Mouse (Mus musculus) right cerebral cortex, postnatal 10 days (tissue): ENCODE data around the gene Phf20.
A peak's percentile ranks its signal among the peaks of the same experiment; 100 is the strongest.

Experiments
- DNase-seq, 2 experiments: peaks; one replicate each; pipeline ENCODE4 v3.0.0; 2021; ENCODE audit warnings: low spot score in 2 of 2

Phf20 gene

GRCm38 (mm10) chr2:156196302-156197128 is at the start of gene Phf20:
TSS of gene Phf20 (plus strand) at chr2:156196466.
- peak; percentile 98 for DNase-seq

DNA sequence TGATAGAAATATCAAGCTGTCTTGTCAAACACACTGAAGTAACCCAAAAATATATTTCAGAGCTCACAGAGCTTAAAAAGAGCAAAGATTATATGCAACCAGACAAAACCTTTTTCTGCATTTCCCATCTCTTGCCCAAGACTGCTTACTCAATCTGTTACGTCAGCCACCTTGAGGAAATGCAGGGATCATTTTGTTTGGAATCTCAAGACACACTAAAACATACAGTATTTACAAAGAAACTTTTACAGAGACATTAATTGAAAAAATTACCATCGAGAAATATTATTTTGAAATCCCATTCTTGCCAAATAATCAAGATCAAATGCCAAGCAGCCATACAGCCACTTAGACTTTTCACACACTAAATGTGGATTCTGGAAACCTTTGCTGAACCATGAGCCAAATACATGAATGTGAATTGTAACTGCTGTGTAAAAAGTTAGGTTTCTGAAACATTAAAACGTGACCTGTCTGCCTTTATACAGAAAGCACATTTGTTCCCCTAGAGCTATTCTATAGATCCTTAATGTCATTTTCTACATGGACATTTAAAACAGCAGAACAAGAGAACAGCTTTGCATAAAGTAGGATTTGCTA is 48.9 kb upstream of the Phf20 start:
- no peak for DNase-seq

GRCm38 (mm10) chr2:156151538-156151937 is 44.7 kb upstream of the Phf20 start:
- DNase-seq, result no peak

DNA sequence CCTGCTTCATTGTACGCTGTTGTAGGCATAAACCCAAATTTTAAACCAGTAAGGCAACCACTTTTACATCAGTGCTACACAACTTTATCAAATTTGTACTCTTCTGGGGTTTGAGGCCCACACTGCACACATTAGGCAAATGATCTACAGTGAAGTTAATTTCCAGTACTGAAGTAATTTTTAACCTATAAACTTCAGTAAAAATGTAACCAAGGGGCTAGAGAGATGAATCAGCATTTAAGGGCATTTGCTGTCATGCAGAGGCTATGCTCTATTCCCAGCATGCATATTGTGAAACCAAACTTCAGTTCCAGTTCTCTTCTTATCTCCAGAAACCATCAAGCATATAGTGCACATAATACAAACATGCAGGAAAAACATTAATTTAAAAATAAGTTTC is 30.8 kb upstream of the Phf20 start:
- no peak for DNase-seq

GRCm38 (mm10) chr2:156166557-156166956 is 29.7 kb upstream of the Phf20 start:
- DNase-seq, result no peak

GRCm38 (mm10) chr2:156177079-156177478 is 19.2 kb upstream of the Phf20 start:
- no peak for DNase-seq

DNA sequence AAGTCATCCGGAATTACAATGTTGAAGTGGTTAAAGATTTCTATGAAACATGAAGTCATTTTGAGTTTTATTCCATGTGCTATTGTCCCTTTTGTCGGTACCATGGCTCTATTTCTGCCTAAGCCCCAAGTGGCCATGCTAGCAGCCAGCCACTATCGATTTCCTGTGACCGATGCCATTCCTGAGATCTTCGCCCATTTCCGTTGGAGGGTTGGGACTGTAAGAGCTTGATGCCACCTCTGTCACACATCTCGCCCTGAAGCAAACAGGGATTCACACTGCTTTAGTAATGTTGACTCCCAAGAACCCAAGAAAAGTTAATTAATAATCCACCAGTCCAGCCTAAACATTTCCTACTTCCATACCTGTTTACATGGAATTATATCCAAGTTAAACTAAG is 18.6 kb upstream of the Phf20 start:
- DNase-seq, result no peak

DNA sequence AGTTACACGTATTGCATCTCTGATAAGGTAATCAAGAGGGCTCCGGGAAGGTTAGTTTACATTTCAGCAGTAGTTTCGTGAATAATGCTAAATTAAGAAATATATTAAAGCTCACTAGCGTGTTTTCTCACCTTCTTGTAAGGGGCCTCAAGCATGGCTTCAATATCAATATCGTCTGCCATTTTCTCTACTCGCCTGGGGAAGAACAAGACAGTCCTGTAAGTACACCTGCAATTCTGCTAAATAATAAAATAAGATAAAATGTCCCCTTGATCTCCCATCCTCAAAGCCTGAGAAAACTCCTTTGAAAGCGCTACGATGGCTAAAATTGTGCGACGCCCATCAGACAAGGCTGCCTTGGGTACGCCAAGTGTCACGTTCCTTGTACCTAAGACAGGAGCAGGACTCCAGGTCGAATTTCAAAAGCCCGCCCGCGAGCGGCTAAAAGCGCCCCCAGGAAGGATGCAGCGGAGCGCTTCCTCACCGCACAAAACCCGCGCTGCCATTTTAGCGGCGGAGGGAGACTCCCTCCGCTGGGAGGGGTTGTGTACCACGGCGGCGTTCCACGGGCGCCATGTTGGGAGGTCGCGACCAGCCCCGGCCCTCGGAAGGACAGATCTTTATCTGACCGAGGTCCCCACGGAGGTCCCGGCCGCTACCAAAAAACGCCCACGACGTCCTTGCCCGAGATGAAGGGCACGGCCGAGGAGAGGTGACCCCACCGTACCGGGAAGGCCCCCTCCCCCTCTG is 17.0 kb upstream of the Phf20 start:
- peak; percentile 87 for DNase-seq

DNA sequence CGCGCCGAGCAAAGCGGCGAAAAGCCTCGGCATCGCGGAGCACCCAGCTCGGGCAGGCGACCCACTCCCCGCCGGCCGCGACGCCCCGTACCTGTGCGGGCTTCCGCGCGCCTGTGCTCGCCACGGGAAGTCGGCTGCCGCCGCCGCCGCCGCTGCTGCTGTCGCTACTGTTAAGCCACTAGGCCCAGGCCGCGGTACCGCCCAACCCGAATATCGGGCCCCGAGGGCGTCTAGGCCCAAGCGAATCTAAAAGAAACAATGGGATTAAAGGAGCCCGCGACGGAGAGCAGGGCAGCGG is 16.5 kb upstream of the Phf20 start:
- no peak for DNase-seq

DNA sequence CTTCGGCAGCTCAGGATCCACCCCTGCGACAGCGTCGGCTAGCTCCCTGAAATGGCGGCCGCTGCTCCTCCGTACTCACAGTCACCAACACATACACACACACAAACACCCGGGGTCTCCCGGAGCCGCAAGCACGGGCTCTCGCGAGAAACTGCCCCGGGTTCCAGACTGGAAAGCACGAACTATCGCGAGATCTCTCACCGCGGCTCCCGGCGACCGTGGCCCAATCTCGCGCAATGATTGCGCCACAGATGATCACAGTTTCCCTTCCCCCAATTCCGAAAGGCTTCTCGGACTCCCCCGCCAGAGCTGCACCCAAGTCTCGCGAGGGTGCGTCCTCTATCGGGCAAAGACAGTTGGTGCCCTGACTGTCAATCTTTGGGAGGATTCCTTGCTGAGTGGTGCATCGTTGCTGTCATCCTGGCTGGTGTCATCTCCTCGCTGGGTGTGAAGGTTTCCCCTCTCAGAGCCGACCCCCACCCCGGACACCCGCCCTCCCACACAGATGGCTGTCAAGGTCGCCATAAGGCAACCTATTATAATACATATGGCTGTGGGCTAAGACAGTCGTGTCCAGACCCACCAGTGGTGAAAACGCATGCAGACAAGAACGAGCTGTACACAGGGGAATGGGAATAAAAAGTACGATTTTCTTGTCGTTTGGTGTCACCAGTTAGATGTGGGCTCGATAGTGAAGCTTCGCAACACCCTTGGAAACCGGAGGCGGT is 16.0 kb upstream of the Phf20 start, which contains the start of gene Rbm39:
Rbm39 (minus strand) TSS at position 145 of the 728 bp plus-strand sequence.
- peak; percentile 100 for DNase-seq

DNA sequence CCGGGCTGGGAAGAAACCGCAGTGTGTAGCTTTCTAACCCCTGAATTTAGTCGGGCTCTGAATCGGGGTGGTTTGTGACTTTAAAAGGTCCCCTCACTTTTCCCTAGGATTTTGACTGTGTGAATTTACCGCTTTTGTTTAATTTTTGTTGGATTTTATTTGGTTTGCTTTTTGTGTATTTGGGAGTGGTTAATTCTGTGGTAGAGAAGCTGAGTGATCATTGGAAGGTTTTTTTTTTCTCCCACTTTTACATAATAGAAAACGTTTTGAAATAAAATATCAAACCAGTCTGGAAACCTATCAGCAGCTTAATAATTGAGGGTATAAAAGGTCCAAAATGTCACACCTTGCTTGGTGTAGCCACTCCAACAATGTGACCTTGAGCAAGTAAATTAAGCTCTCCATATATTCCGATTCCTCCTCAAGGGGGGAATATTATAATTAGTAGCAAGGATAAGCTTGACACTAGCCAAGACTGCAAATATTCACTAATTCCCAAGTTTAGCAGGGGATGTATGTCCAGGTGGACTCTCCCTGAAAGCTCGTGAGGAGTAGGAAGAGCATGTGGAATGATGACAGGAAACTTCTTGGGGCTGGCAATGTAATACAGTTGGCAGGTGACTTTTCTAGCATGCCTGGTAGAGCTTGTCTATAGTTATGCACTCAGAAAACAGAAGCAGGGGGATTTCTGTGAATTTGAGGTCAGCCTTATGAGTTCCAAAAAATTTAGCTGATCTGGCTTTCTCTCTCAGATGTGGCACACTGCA is 15.3 kb upstream of the Phf20 start:
- no peak for DNase-seq

DNA sequence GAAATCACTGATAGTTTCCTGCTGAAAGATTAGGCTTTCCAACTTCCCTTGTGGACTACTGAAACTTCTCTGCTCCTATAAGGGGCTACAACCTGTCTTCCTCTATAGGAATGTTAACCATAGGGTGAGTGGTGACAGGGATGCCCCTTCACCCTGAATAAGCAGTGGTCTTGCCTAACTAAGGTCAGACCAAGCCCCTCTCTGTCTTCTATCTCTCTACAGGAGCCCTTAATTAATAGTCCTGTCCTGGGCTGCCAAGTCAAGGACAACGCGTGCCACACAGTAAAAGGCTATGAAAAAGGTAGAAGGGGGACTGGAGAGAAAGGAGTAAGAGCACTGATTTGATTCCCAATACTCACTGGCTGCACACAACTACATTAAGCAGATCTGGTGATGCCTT is 14.7 kb upstream of the Phf20 start:
- no peak for DNase-seq

DNA sequence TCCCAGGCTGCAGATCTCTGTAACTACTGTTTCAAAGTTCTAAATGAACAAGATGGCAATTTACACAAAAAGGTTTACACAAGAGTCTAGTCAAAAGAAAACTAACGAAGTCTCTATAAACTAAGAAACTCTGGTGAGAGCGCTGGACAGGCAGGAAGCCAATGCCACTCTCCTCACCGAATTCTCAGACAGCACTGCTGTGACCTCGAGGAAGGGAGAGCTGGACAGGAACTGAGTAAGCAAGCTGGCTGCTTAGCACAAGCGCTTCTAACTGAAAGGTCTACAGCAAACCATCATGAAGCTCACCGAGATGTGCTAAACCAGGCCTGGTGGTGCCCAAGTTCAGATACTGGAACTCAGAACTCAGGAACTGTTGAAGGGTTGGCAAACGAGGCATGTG is 7.0 kb upstream of the Phf20 start:
- peak; percentile 23 to 24 for DNase-seq

- DNase-seq, result peak; percentile 20 to 25
These were observed 6.0 kb upstream of the Phf20 start for GRCm38 (mm10) chr2:156190004-156190896.

DNA sequence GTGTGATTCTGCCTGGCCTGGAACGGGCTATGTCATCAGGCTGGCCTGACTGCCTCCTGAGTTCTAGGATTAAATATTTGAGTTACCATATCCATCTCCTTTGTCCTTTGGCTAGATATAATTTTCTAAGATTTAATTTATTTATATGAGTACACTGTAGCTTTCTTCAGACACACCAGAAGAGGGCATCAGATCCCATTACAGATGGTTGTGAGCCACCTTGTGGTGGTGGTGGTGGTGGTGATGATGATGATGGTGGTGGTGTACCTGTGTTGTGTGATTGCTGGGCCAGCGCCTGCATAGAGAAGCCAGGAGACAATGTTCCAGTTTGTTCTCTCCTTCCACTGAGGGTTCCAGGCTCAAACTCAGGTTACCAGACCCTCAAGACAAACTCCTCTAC is 4.7 kb upstream of the Phf20 start:
- DNase-seq, result no peak

DNA sequence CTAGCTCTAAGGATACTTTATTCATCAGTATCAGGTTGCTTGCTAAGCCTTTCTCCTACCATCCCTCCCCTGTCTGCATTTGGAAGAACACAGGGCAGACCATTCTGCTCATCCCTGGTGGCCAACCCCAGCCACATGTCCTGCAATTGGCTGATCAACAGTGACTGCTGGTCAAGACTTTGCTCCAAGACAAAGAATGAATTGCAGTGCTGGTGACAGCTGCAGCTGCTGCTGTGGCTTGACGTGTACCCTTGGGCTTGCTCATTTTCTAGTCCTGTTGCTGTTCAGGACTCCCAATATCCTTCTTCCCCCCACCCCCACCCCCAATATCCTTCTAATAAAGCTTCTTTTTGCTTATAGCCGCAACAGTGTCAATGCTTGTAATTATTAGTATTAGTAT is 4.2 kb upstream of the Phf20 start:
- no peak for DNase-seq

DNA sequence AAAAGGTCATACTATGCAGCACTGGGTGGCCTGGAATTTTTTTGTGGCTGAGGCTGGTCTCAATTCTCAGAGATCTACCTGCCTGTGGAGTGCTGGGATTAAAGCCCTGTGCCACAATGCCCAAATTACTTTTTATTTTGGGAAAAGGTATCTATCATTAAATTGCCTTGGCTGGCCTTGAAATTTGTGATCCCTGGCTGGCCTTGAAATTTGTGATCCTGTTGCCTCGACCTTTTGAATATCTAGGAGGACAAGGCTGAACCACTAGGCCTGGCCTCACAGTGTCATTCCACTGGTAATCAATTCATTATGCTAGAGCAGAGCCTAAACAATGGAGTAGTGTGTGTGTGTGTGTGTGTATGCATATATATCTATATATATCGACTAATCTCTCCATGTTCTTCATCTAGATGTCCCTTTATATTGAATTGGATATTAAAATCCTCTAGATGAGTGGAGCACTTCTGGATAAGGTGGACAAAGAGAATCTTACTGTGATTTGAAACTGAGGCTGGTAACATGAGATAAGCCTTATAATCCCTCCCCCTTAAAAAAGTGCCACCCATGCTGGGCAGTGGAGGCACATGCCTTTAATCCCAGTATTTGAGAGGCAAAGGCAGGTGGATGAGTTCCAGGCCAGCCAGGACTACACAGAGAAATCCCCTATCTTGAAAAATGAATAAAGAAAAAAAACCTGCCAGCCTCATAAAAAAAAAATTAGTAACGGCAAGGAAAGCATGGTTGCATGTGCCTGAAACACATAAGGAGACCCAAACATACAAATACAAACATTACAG is 3.0 kb upstream of the Phf20 start:
- no peak for DNase-seq

DNA sequence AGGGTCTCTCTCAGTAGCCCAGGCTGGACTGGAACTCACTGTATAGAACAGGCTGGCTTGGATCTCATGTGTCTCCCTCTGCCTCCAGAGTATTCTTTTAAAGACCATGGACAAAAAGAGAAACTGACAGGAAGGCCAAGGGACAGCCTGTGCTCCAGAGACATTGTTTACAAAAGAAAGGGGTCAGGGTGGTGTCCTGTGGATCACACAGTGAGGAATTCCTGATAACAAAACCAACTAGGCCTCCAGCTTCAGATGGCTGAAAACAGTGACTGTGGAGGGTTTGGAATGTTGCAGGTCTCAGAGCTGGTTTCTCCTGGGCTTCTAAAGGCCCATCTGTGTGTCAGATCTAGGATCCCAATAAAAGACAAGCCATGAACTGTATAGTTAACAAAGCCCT is 1.7 kb upstream of the Phf20 start:
- DNase-seq, result no peak

GRCm38 (mm10) chr2:156197129-156197911 is 1.1 kb downstream of the Phf20 start:
- DNase-seq, result no peak
